Mouse (Mus musculus): ENCODE measurements around the gene Dnaja4. TPM values are rescaled to one million over a fixed set of nuclear protein-coding genes. Genes with fewer than 3 reads are reported as not detected.

The Dnaja4 gene
- 6.2 and 6.5 TPM in 2 replicates for polyA plus RNA-seq (2015; fragmentation: Nextera tagmentation; extraction: Ambion mirVana)

- H3K27me3 ChIP-seq (ENCODE audit: control insufficient read depth, insufficient read depth, low read length) = no peaks in the 10 kb centered on the region
- peak within 1 kb of the TSS; percentile 71 for H3K4me3 ChIP-seq (replicated peaks; ENCODE audit: low read length)
- ATAC-seq (ENCODE audit: insufficient read depth, low FRiP score) = peak; percentile 23
- no peaks in the 10 kb centered on the region for H3K9me3 ChIP-seq (replicated peaks; ENCODE audit: control insufficient read depth, low read length)
- peak within 1 kb of the TSS; percentile 81 for H3K9ac ChIP-seq (ENCODE audit: low read length)
- H3K27ac ChIP-seq (ENCODE audit: low read length) = no peak within 1 kb of the TSS
- 0 out of 2 replicates have a peak, but pooled peaks cover 4% of the 10 kb centered on the region for H3K4me1 ChIP-seq (ENCODE audit: control insufficient read depth, insufficient read depth, low read length)
- WGBS = 62% methylated on average over 17 of the region's 17 CpGs
- no peaks in the 10 kb centered on the region for H3K36me3 ChIP-seq (ENCODE audit: control insufficient read depth, insufficient read depth, low read length)
- peak within 1 kb of the TSS; percentile 93 for H3K4me2 ChIP-seq (ENCODE audit: low read depth, low read length)
Measured at GRCm38 (mm10) chr9:54698318-54699086, at the start of gene Dnaja4. Gene Dnaja4, plus strand, starts transcription at chr9:54698873.

- no peak overlapping the region for H3K9ac ChIP-seq (ENCODE audit: low read length)
- H3K9me3 ChIP-seq (replicated peaks; ENCODE audit: control insufficient read depth, low read length) = no peaks in the 10 kb centered on the region
- no peak overlapping the region for H3K4me2 ChIP-seq (ENCODE audit: low read depth, low read length)
- H3K4me1 ChIP-seq (ENCODE audit: control insufficient read depth, insufficient read depth, low read length) = no peaks in the 10 kb centered on the region
- WGBS = 77% methylated on average over 1 of the region's 1 CpGs
- H3K4me3 ChIP-seq (replicated peaks; ENCODE audit: low read length) = no peak overlapping the region
- H3K27me3 ChIP-seq (ENCODE audit: control insufficient read depth, insufficient read depth, low read length) = no peaks in the 10 kb centered on the region
- ATAC-seq (ENCODE audit: insufficient read depth, low FRiP score) = no peak
- H3K36me3 ChIP-seq (ENCODE audit: control insufficient read depth, insufficient read depth, low read length) = no peaks in the 10 kb centered on the region
- no peak overlapping the region for H3K27ac ChIP-seq (ENCODE audit: low read length)
Measured at GRCm38 (mm10) chr9:54649360-54649759, 49.3 kb upstream of the Dnaja4 start.

DNA sequence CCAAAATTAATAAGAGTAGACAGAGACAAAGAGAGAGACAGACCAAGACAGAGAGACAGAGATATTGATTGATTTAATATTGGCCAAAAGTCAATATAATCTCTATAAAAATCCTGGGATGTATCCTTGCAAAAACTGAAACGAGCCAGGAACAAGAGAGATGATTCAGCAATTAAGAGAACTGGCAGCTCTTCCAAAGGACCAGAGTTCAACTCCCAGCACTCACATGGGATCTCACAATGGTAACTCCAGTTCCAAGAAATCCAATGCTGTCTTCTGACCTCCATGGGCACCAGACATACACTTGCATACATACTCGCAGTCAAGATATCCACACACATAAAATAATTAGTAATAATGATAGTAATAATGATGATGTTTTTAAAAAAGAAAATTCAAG, 45.9 kb upstream of the Dnaja4 start:
- no peaks in the 10 kb centered on the region for H3K4me1 ChIP-seq (ENCODE audit: control insufficient read depth, insufficient read depth, low read length)
- no peaks in the 10 kb centered on the region for H3K9me3 ChIP-seq (replicated peaks; ENCODE audit: control insufficient read depth, low read length)
- no peak overlapping the region for H3K27ac ChIP-seq (ENCODE audit: low read length)
- no peaks in the 10 kb centered on the region for H3K36me3 ChIP-seq (ENCODE audit: control insufficient read depth, insufficient read depth, low read length)
- H3K4me3 ChIP-seq (replicated peaks; ENCODE audit: low read length) = no peak overlapping the region
- H3K27me3 ChIP-seq (ENCODE audit: control insufficient read depth, insufficient read depth, low read length) = no peaks in the 10 kb centered on the region; the same call in 1 of the 2 replicates
- ATAC-seq (ENCODE audit: insufficient read depth, low FRiP score) = no peak
- H3K9ac ChIP-seq (ENCODE audit: low read length) = no peak overlapping the region
- no peak overlapping the region for H3K4me2 ChIP-seq (ENCODE audit: low read depth, low read length)
- 80% methylated on average over 2 of the region's 2 CpGs for WGBS

GRCm38 (mm10) chr9:54655846-54656245, 42.8 kb upstream of the Dnaja4 start:
- 78% methylated on average over 2 of the region's 2 CpGs for WGBS
- Histone ChIP-seq H3K4me1 (ENCODE audit: control insufficient read depth, insufficient read depth, low read length) (no peaks in the 10 kb centered on the region), H3K27ac (ENCODE audit: low read length) (no peak overlapping the region), H3K27me3 (ENCODE audit: control insufficient read depth, insufficient read depth, low read length) (no peaks in the 10 kb centered on the region; the same call in 1 of the 2 replicates), H3K4me2 (ENCODE audit: low read depth, low read length) (no peak overlapping the region), H3K36me3 (ENCODE audit: control insufficient read depth, insufficient read depth, low read length) (no peaks in the 10 kb centered on the region), H3K9ac (ENCODE audit: low read length) (no peak overlapping the region), H3K9me3 (replicated peaks; ENCODE audit: control insufficient read depth, low read length) (no peaks in the 10 kb centered on the region), H3K4me3 (replicated peaks; ENCODE audit: low read length) (no peak overlapping the region)
- no peak for ATAC-seq (ENCODE audit: insufficient read depth, low FRiP score)

DNA sequence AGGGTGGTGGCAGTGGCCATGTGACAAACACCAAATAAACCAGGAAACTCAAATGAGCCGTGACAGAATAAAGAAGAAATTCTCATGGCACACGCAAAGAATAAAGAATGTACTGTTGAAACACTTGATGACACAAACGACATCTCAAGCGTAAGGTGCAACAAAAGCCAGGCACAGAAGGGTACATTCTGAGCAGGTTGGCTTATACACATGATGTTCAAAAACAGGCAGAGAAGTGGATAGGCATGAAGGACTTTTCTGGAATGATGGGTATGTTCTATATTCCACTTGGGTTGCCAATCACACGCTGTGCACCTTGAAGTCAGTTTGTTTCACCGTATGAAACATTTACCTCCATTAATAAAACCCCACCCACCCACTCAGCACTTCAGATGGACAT, 42.3 kb upstream of the Dnaja4 start:
- H3K27ac ChIP-seq (ENCODE audit: low read length) = no peak overlapping the region
- no peaks in the 10 kb centered on the region for H3K36me3 ChIP-seq (ENCODE audit: control insufficient read depth, insufficient read depth, low read length)
- H3K4me1 ChIP-seq (ENCODE audit: control insufficient read depth, insufficient read depth, low read length) = no peaks in the 10 kb centered on the region
- no peak overlapping the region for H3K9ac ChIP-seq (ENCODE audit: low read length)
- H3K9me3 ChIP-seq (replicated peaks; ENCODE audit: control insufficient read depth, low read length) = no peaks in the 10 kb centered on the region
- no peak overlapping the region for H3K4me2 ChIP-seq (ENCODE audit: low read depth, low read length)
- H3K4me3 ChIP-seq (replicated peaks; ENCODE audit: low read length) = no peak overlapping the region
- ATAC-seq (ENCODE audit: insufficient read depth, low FRiP score) = no peak
- no peaks in the 10 kb centered on the region; the same call in 1 of the 2 replicates for H3K27me3 ChIP-seq (ENCODE audit: control insufficient read depth, insufficient read depth, low read length)
- WGBS = 82% methylated on average over 6 of the region's 6 CpGs

GRCm38 (mm10) chr9:54658773-54659172, 39.9 kb upstream of the Dnaja4 start:
- Histone ChIP-seq H3K9me3 (replicated peaks; ENCODE audit: control insufficient read depth, low read length) (no peaks in the 10 kb centered on the region), H3K27ac (ENCODE audit: low read length) (no peak overlapping the region), H3K36me3 (ENCODE audit: control insufficient read depth, insufficient read depth, low read length) (no peaks in the 10 kb centered on the region), H3K4me1 (ENCODE audit: control insufficient read depth, insufficient read depth, low read length) (no peaks in the 10 kb centered on the region), H3K4me3 (replicated peaks; ENCODE audit: low read length) (no peak overlapping the region), H3K9ac (ENCODE audit: low read length) (no peak overlapping the region), H3K4me2 (ENCODE audit: low read depth, low read length) (no peak overlapping the region), H3K27me3 (ENCODE audit: control insufficient read depth, insufficient read depth, low read length) (no peaks in the 10 kb centered on the region; the same call in 1 of the 2 replicates)
- 83% methylated on average over 6 of the region's 6 CpGs for WGBS
- no peak for ATAC-seq (ENCODE audit: insufficient read depth, low FRiP score)

DNA sequence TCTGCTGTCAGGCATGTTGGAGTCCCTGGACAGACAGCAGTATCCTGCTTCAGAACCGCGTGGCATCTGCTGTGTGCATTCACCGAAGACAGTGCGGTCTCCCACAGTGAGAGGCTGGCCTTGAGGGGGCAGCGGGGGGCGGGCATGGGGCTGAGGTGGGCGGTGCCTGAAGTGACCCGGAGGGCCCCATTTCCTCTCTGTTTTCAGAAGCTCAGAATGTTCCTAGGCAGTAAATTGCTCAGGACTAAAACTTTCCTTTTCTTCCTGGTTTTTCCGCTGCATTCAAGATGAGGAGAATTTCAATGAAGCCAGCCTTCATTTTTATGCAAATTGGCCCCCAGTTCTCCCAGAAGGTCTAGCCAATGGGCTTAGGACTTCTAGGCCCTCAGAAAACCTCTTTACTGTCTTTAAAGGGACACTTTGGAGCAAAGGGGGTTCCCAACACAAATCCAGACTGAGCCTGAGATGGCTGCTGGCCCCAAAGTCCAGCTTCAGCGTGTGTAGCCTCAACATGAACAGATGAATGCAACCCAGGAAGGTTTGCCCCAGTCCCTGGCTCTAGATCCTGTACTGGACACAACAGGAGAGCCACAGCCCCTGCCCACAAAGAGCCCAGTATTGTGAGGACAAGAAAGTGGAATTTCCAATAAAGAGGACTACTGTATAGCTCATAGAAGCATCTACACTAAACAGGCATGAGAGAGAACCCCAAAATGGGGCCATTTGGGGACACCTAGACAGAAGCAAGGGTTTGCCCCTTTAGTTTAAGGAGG, 36.9 kb upstream of the Dnaja4 start, which contains the start of gene Acsbg1:
Gene Acsbg1 (minus strand): TSS at position 266 of the 773 bp plus-strand sequence.
- no peak within 1 kb of the TSS for H3K4me3 ChIP-seq (replicated peaks; ENCODE audit: low read length)
- H3K4me1 ChIP-seq (ENCODE audit: control insufficient read depth, insufficient read depth, low read length) = no peaks in the 10 kb centered on the region
- H3K9ac ChIP-seq (ENCODE audit: low read length) = no peak within 1 kb of the TSS
- no peaks in the 10 kb centered on the region for H3K27me3 ChIP-seq (ENCODE audit: control insufficient read depth, insufficient read depth, low read length)
- no peak within 1 kb of the TSS for H3K27ac ChIP-seq (ENCODE audit: low read length)
- no peak within 1 kb of the TSS for H3K4me2 ChIP-seq (ENCODE audit: low read depth, low read length)
- H3K9me3 ChIP-seq (replicated peaks; ENCODE audit: control insufficient read depth, low read length) = no peaks in the 10 kb centered on the region
- 31% methylated on average over 10 of the region's 10 CpGs for WGBS
- H3K36me3 ChIP-seq (ENCODE audit: control insufficient read depth, insufficient read depth, low read length) = no peaks in the 10 kb centered on the region
- ATAC-seq (ENCODE audit: insufficient read depth, low FRiP score) = 0 out of 2 replicates have a peak, but pooled peaks have one; percentile 40

GRCm38 (mm10) chr9:54664358-54664757, 34.3 kb upstream of the Dnaja4 start:
- Histone ChIP-seq H3K4me2 (ENCODE audit: low read depth, low read length) (no peak overlapping the region), H3K27me3 (ENCODE audit: control insufficient read depth, insufficient read depth, low read length) (no peaks in the 10 kb centered on the region), H3K36me3 (ENCODE audit: control insufficient read depth, insufficient read depth, low read length) (no peaks in the 10 kb centered on the region), H3K4me1 (ENCODE audit: control insufficient read depth, insufficient read depth, low read length) (no peaks in the 10 kb centered on the region), H3K4me3 (replicated peaks; ENCODE audit: low read length) (no peak overlapping the region), H3K9me3 (replicated peaks; ENCODE audit: control insufficient read depth, low read length) (no peaks in the 10 kb centered on the region), H3K9ac (ENCODE audit: low read length) (no peak overlapping the region), H3K27ac (ENCODE audit: low read length) (no peak overlapping the region)
- no peak for ATAC-seq (ENCODE audit: insufficient read depth, low FRiP score)
- 71% methylated on average over 9 of the region's 9 CpGs for WGBS

DNA sequence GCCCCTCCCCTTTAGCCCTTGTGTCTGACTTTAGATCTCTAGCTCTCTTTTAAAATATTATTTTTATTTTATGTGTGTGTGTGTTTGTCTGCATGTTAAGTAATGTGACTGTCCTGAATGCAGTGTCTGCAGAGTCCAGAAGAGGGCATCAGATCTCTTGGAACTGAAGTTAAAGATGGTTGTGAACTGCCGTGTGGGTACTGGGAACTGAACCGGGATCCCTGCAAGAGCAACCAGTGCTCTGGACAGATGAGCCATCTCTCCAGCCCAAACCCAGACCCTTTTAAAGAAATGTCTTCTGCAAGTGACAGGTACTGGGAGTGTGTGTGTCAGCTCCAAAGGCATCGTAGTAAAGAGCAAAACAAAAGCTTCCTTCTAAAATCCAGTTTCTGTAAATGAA, 32.6 kb upstream of the Dnaja4 start:
- Histone ChIP-seq H3K36me3 (ENCODE audit: control insufficient read depth, insufficient read depth, low read length) (no peaks in the 10 kb centered on the region), H3K4me1 (ENCODE audit: control insufficient read depth, insufficient read depth, low read length) (no peaks in the 10 kb centered on the region), H3K27me3 (ENCODE audit: control insufficient read depth, insufficient read depth, low read length) (no peaks in the 10 kb centered on the region), H3K9ac (ENCODE audit: low read length) (no peak overlapping the region), H3K4me3 (replicated peaks; ENCODE audit: low read length) (no peak overlapping the region), H3K27ac (ENCODE audit: low read length) (no peak overlapping the region), H3K4me2 (ENCODE audit: low read depth, low read length) (no peak overlapping the region), H3K9me3 (replicated peaks; ENCODE audit: control insufficient read depth, low read length) (no peaks in the 10 kb centered on the region)
- 93% methylated on average over 3 of the region's 3 CpGs for WGBS
- ATAC-seq (ENCODE audit: insufficient read depth, low FRiP score) = no peak

Measured in stomach, embryonic 16.5 days (tissue).